Mouse (Mus musculus) hematopoietic stem cell, adult 5-6 weeks (primary cell): ENCODE data around the gene Vsx1. TPM values are rescaled to one million over a fixed set of nuclear protein-coding genes. Genes with fewer than 3 reads are reported as not detected.

Experiments used
- ATAC-seq, 2 experiments: fragments of 125-278 bp in 1 of 2; replicated peaks in 1 of 2; 2 replicates each; pipeline ENCODE4 v1.8.0; 2016 to 2017; ENCODE audit warnings: inconsistent platforms in 2 of 2, mild to moderate bottlenecking in 2 of 2, moderate number of reproducible peaks in 2 of 2, low read depth in 1 of 2, moderate TSS enrichment in 1 of 2; ENCODE audit not compliant: low FRiP score in 2 of 2, poor library complexity in 2 of 2, severe bottlenecking in 2 of 2, insufficient read depth in 1 of 2, low TSS enrichment in 1 of 2
- total RNA-seq: library from RNA; stranded (forward); fragments of 172-1452, 232-1000 nt; gene quantifications from 2 replicates; pipeline ENCODE4 v1.2.3, GENCODE M21; 2017

Gene Vsx1
- total RNA-seq, 1 experiment from 2014 or later, result not detected

DNA sequence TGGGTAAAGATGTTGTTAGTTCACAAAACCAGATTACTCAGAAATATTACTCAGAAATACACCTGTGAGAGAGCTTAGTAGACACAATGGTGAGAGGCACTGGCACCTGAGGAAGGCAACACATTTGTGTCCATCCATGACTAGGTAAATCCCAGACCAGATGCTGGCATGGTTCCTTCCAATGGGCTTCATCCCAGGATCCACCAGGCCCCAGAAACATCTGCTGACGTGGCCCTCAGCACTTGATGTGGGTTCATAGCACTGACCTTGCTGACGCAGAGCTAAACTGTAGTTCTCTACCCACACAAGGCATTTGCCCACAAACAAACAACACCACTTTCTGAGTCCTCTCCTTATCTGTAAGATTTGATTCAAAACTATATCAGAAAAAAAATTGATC is 34.3 kb downstream of the Vsx1 start:
- ATAC-seq, result no peak

GRCm38 (mm10) chr2:150651366-150651765 is 37.8 kb downstream of the Vsx1 start:
- ATAC-seq, result no peak

- no peak for ATAC-seq
Observed at GRCm38 (mm10) chr2:150650511-150651074, 38.6 kb downstream of the Vsx1 start.

DNA sequence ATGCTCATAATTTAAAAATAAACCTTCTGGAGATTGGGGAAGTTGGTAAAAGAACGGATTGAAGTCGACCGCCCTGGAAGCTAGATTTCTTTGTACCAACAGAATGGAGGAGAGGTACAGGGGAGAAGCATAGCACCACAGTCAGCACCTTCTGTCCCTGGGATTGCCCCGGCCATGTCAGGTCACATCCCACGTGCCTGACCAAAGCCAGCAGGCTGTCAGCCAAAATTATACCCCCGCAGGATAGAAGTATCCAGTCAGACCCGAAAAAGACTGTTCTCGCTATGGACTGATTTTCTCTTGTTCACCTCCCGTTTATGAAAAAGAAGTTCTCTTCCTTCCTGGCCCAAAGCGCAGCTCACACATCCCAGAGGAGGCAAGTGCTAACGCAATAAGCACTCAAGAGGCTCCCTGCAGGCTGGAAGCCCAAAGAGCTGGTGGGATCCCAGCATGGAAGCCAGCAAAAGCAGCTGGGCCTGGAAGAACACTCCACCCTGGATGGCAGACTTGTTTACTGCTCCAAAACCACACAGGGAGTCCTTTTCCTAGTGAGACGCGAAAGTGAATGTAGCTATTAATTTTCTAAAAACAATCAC is 40.8 kb downstream of the Vsx1 start:
- no peak for ATAC-seq

DNA sequence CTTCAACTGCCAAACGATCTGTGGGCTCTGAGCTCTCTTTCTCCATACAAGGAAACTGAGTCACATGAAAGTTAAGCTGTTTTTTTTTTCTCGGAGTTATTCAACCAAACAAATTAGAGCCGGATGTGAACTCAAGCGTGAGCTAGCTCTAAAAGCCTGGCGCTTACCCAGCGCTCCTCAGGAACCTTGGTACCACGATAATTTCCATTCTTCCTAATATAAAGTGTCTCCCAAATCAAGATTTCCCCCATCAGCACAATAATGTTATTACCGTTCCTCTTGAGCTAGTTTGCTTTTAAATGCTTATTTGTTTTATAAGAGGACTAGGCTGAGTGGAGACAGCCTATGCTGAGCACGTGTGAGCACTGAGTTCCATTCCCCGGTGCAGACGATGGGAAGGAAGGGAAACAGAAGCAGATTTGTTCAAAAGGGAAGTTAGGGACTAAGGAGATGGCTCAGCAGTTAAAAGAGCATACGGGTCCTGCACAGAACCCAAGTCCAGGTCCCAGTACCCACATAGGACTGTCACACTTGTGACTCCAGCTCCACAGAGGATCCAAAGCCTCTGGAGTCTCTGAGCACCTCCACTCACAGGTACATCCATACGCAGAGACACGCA is 41.4 kb downstream of the Vsx1 start:
- 0 out of 4 replicates have a peak, but pooled peaks of 1 of the 2 experiments have one; percentile 50 for ATAC-seq

DNA sequence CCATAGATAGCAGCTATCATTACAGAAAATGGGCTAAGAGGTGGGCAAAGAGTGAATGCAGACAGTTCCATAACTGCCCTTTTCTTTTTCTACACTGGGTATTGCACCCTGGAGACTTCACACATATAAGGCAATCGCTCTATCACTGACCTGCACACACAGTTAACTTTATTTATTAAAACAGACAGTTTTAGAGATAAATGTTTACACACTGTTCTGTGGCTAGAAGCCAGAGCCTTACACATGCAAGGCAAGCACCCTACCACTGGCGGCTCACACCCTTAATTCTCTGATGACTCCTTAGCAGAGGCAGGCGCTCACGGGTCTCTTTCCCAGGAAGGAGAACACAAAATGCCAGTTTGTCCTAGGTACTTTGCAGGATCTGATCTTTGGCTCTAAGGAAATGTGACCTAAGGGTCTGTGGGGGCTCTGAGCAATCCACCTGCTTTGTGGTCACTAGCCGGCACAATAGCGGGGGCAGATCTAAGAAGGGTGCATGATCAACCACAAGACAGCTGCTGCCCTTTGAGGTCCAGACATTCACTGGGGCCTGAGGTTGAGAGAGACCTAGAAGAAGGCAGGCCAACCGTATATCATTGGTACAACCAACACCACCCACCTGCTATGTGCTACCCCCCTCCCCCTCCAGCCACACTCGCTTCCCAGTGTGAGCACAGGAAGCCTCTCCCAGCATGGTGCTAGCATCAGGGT is 42.6 kb downstream of the Vsx1 start:
- ATAC-seq, result peak in 1 of 2 experiments; percentile 26; a peak in 1 of 4 replicates

DNA sequence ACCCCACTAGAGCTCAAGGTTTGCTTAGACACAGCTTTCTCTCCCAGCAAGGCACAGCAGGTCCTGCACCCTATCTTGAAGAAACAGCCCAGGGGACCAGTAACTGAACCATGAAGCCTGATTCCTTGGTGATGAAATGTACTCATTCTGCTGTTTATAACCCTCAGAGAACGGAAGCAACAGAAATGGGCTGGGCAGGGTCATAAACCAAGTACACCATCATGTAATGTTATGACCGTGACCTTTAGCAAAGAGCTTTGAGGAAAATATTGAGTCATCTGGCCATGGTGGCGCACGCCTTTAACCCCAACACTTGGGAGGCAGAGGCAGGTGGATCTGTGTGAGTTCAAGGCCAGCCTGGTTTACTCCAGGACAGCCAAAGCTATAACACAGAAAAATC is 43.9 kb downstream of the Vsx1 start:
- no peak for ATAC-seq

DNA sequence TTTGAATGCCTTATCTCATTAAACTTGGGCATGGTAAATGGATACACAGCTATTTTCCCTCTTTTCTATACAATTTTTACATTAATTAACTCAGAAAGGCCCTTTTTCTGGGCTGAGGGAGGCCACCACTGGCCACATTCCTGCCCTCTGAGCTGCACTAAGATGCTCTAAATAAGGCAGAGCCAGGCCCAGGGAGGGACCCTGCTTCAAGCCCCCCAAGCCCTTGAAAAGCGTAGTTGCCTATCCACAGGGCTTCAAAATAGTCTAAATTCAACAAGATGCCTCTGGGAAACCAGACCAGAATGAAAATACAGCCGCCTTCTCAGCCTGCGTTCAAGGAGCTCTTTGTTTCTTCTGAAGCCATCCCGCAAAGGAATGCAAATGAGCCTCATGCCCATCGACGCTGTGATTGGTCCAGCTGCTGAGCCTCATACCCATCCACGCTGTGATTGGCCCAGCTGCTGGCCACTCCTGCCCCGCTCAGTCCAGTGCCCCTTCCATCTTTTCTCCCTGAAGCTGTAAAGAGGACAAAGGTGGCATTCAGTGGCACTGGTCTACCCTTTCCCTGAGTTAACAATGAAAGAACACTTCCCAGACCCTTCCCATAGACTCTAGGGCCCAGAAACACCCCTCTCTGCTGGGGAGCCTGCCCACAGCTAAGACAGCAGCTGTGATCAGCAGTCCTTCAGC is 45.3 kb downstream of the Vsx1 start:
- no peak for ATAC-seq

GRCm38 (mm10) chr2:150643166-150643565 is 46.0 kb downstream of the Vsx1 start:
- ATAC-seq, result no peak

GRCm38 (mm10) chr2:150638370-150638733 is 50.8 kb downstream of the Vsx1 start:
- ATAC-seq, result no peak; a peak in 1 of 4 replicates

DNA sequence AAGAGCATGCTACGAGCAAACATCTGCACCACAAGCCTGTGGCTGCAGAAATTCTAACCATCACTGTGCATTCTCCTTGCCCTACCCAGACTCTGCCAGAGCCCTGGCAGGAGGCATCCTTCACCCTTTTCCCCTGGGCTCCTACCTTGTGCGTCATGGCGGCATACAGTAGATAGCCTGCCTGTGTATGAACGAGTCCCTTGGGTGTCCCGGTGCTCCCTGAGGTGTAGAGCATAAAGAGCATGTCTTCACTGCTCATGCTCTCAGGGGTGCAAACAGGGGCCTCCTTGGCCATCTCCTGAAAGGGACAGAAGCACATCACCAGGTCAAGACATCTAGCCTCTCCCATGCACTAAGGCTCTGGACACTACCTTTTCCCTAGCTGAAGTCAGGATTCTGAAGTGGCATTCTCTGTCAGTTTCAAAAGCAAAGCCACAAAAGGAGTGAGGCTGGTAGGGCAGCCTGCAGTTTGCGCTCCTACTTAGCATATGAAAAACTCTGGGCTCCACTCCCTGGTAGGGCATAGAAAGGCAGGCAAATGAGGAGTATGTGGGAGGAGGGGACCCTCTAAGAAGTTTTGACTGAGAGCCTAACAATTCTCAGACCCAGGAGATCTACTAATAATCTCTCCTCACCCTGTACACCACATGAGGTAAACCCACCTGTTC is 51.3 kb downstream of the Vsx1 start:
- ATAC-seq, result no peak

- no peak for ATAC-seq
Observed at GRCm38 (mm10) chr2:150635877-150636446, 53.2 kb downstream of the Vsx1 start.

Other genes with a start within 250 kb of the Vsx1 start
- 7.7 and 9.1 TPM in 2 replicates for gene Zfp442, start 237.9 kb downstream of the Vsx1 start, total RNA-seq
- gene Zfp345, start 204.3 kb downstream of the Vsx1 start, total RNA-seq, result 0.30 TPM in 1 of 2 replicates, not detected in the other
- gene Cst7, start 118.9 kb downstream of the Vsx1 start, total RNA-seq, result 28.6 and 48.8 TPM in 2 replicates
- 40.0 and 48.2 TPM in 2 replicates for gene Apmap, start 80.8 kb downstream of the Vsx1 start, total RNA-seq
- gene Acss1, start 20.9 kb downstream of the Vsx1 start, total RNA-seq, result 12.1 and 20.0 TPM in 2 replicates
- 13.8 and 16.8 TPM in 2 replicates for gene Entpd6, start 59.7 kb upstream of the Vsx1 start, total RNA-seq
- 38.5 and 52.3 TPM in 2 replicates for gene Pygb, start 97.4 kb upstream of the Vsx1 start, total RNA-seq
- 37.8 and 65.7 TPM in 2 replicates for gene Abhd12, start 215.4 kb upstream of the Vsx1 start, total RNA-seq
- 70.2 and 89.0 TPM in 2 replicates for gene Gins1, start 216.0 kb upstream of the Vsx1 start, total RNA-seq